Mouse (Mus musculus): ENCODE results near the gene Patl1. TPM values are rescaled to one million over a fixed set of nuclear protein-coding genes. Genes with fewer than 3 reads are reported as not detected.
"Not testable (repeated sequence)": the region's sequence is repeated elsewhere in the genome, so short reads cannot be mapped to it uniquely, and the experiment has no call there.

Gene Patl1
- polyA plus RNA-seq, 1 experiment from 2014 or later: 16.8 TPM

DNA sequence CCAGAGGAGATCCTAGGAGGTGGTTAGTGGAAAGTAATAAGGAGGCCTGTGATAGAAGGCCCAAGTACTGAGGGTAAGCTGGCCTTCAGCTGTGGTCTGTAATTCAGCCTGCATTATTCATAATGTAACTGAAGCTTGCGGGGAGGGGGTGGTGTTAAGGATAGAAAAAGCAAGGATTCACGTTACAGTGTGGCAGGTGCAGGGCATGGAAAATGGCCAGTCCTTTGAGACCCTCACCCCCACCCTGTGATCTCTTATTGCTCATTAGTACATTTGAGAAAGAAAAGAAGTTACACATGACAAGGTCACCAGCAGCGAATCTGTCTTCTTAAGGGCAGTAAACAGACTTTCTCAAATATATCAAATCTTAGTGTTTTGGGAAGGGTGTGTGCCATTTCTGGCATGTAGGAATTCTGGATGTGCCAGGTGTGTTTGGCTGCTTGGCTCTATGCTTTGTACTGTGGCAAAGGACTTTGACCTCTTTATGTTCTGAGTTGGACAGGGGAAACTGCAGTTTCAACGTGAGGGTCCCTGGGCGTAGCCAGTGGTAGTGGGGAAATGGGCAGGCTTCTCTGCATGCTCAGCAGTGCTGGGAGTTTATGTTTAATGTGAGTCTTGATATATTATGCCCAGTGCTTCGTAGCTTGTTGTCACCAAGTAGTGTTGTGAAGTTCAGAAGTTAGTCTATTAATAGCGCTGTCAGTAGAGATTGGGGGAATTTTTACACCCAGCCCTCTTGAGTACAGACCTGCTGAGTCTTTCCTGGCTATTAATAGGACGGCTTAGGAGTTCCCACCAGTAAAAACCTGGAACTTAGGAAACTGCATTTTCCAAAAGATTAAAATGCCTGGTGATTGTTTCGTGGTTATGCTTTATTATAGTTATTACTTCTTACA lies 57.2 kb downstream of the Patl1 start:
- Histone ChIP-seq H3K27me3 (no peaks in the 10 kb centered on the region), H3K36me3 (peaks cover 41% of the 10 kb centered on the region), H3K9ac (no peak overlapping the region), H3K4me1 (replicated peaks) (peaks cover 23% of the 10 kb centered on the region), H3K4me3 (no peak overlapping the region), H3K9me3 (no peaks in the 10 kb centered on the region), H3K27ac (replicated peaks) (no peak overlapping the region), H3K4me2 (no peak overlapping the region)
- no peak for ATAC-seq (ENCODE audit: low FRiP score, low read depth)
- WGBS: 77% methylated on average over 9 of the region's 9 CpGs

- no peaks in the 10 kb centered on the region for H3K9me3 ChIP-seq
- WGBS: 93% methylated on average over 13 of the region's 13 CpGs
- no peak overlapping the region for H3K27ac ChIP-seq (replicated peaks)
- peaks cover 4% of the 10 kb centered on the region; the same call in 1 of the 2 replicates for H3K4me1 ChIP-seq (replicated peaks)
- peaks cover 71% of the 10 kb centered on the region for H3K36me3 ChIP-seq
- H3K4me3 ChIP-seq: no peak overlapping the region
- no peak overlapping the region for H3K9ac ChIP-seq
- H3K4me2 ChIP-seq: no peak overlapping the region
- H3K27me3 ChIP-seq: no peaks in the 10 kb centered on the region
- ATAC-seq (ENCODE audit: low FRiP score, low read depth): no peak
These were observed 61.5 kb downstream of the Patl1 start for GRCm38 (mm10) chr19:11973511-11974222.

GRCm38 (mm10) chr19:11974223-11974540 lies 62.0 kb downstream of the Patl1 start:
- Histone ChIP-seq H3K4me3 (no peak overlapping the region), H3K27ac (replicated peaks) (no peak overlapping the region), H3K9me3 (no peaks in the 10 kb centered on the region), H3K4me1 (replicated peaks) (0 out of 2 replicates have a peak, but pooled peaks cover under 1% of the 10 kb centered on the region), H3K9ac (no peak overlapping the region), H3K27me3 (no peaks in the 10 kb centered on the region), H3K4me2 (no peak overlapping the region), H3K36me3 (peaks cover 75% of the 10 kb centered on the region)
- WGBS: 90% methylated on average over 2 of the region's 2 CpGs
- ATAC-seq (ENCODE audit: low FRiP score, low read depth): no peak

DNA sequence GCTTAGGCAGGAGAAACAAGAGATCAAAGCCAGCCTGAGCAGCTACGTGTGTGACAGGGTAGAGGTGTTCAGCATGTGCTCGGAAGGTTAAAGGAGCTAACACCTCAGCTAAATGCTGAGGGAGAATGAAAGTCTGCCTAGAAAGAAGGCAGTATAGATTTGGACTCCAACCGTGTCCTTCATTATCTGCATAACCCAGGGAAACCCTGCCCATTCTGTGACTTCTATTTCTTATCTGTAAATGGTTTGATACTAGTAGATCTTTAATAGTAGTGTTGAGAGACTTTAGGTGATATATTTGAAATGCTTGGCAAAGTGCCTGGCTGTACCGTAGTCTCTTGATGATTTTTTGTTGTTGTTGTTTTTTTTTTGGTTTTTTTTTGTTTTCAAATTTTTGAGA lies 63.5 kb downstream of the Patl1 start:
- Histone ChIP-seq H3K9me3 (no peaks in the 10 kb centered on the region), H3K36me3 (peaks cover 87% of the 10 kb centered on the region), H3K27me3 (no peaks in the 10 kb centered on the region), H3K27ac (replicated peaks) (no peak overlapping the region), H3K4me3 (no peak overlapping the region), H3K4me1 (replicated peaks) (no peaks in the 10 kb centered on the region), H3K4me2 (no peak overlapping the region), H3K9ac (no peak overlapping the region)
- no peak for ATAC-seq (ENCODE audit: low FRiP score, low read depth)
- 93% methylated on average over 4 of the region's 4 CpGs for WGBS

GRCm38 (mm10) chr19:11977363-11977762 lies 65.2 kb downstream of the Patl1 start:
- H3K36me3 ChIP-seq: peaks cover 82% of the 10 kb centered on the region

GRCm38 (mm10) chr19:11980471-11980870 lies 68.3 kb downstream of the Patl1 start:
- Histone ChIP-seq H3K9me3 (no peaks in the 10 kb centered on the region), H3K9ac (no peak overlapping the region), H3K27ac (replicated peaks) (no peak overlapping the region), H3K4me2 (no peak overlapping the region), H3K27me3 (no peaks in the 10 kb centered on the region), H3K4me3 (no peak overlapping the region), H3K36me3 (peaks cover 80% of the 10 kb centered on the region), H3K4me1 (replicated peaks) (no peaks in the 10 kb centered on the region)
- 96% methylated on average over 4 of the region's 4 CpGs for WGBS
- ATAC-seq (ENCODE audit: low FRiP score, low read depth): no peak

More at GRCm38 (mm10) chr19:11977363-11977762, 65.2 kb downstream of the Patl1 start:
- H3K4me1 ChIP-seq (replicated peaks): no peaks in the 10 kb centered on the region
- no peak overlapping the region for H3K27ac ChIP-seq (replicated peaks)
- no peak overlapping the region for H3K9ac ChIP-seq
- H3K27me3 ChIP-seq: no peaks in the 10 kb centered on the region
- H3K9me3 ChIP-seq: no peaks in the 10 kb centered on the region
- H3K4me3 ChIP-seq: no peak overlapping the region
- 89% methylated on average over 5 of the region's 5 CpGs for WGBS
- ATAC-seq (ENCODE audit: low FRiP score, low read depth): no peak
- H3K4me2 ChIP-seq: no peak overlapping the region

- H3K27ac ChIP-seq (replicated peaks); H3K4me3 ChIP-seq; H3K9me3 ChIP-seq; H3K4me1 ChIP-seq (replicated peaks); H3K4me2 ChIP-seq; H3K9ac ChIP-seq; H3K27me3 ChIP-seq; ATAC-seq (ENCODE audit: low FRiP score, low read depth): not testable (repeated sequence)
- peaks cover 85% of the 10 kb centered on the region for H3K36me3 ChIP-seq
- 82% methylated on average over 5 of the region's 5 CpGs for WGBS
These were observed 72.4 kb downstream of the Patl1 start for GRCm38 (mm10) chr19:11984614-11985013.

- Histone ChIP-seq H3K4me2 (no peak overlapping the region), H3K27me3 (no peaks in the 10 kb centered on the region), H3K4me1 (replicated peaks) (no peaks in the 10 kb centered on the region), H3K9me3 (no peaks in the 10 kb centered on the region), H3K27ac (replicated peaks) (no peak overlapping the region), H3K4me3 (no peak overlapping the region), H3K9ac (no peak overlapping the region), H3K36me3 (peaks cover 86% of the 10 kb centered on the region)
- WGBS: 96% methylated on average over 3 of the region's 3 CpGs
- ATAC-seq (ENCODE audit: low FRiP score, low read depth): no peak
These were observed 75.6 kb downstream of the Patl1 start for GRCm38 (mm10) chr19:11987841-11988240.

DNA sequence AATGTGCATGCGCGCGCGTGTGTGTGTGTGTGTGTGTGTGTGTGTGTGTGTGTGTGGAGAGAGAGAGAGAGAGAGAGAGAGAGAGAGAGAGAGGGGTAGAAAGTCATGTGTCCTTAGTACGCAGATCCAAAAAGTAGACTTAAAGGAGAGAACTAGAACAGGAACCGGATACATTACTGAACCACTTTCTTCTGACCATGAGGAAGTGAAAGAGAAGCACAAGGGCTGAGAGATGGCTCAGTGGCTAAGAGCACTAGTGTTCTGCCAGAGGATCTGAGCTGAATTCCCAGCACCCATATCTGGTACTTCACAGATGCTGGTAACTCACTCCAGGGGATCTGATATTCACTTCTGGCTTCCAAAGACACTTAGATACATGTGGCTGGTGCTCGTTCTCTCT lies 77.1 kb downstream of the Patl1 start:
- Histone ChIP-seq H3K4me2 (no peak overlapping the region), H3K36me3 (peaks cover 83% of the 10 kb centered on the region), H3K27me3 (no peaks in the 10 kb centered on the region), H3K4me1 (replicated peaks) (no peaks in the 10 kb centered on the region), H3K4me3 (no peak overlapping the region), H3K27ac (replicated peaks) (no peak overlapping the region), H3K9ac (no peak overlapping the region), H3K9me3 (no peaks in the 10 kb centered on the region)
- 96% methylated on average over 7 of the region's 7 CpGs for WGBS
- ATAC-seq (ENCODE audit: low FRiP score, low read depth): no peak

DNA sequence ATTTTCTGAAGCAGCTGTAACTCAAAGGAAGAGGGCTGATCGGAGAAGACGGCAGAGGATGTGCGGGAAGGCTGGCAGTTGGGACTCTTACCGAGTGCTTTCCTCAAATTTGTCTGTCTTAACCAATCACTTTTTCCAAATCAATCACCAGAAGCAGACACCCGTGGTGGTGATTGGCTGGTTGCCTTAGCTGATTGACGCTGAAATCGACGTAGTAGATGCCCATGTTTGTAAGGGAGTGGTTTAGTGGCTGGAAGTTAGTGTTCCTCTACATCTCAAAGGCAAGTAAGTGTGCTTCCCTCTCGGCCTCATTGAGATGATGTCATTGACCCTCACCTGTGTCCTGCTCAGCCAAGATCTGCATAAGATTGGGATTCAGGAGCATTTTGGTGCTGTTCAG lies 79.8 kb downstream of the Patl1 start:
- Histone ChIP-seq H3K4me1 (replicated peaks) (no peaks in the 10 kb centered on the region), H3K9ac (no peak overlapping the region), H3K9me3 (no peaks in the 10 kb centered on the region), H3K27me3 (no peaks in the 10 kb centered on the region), H3K4me3 (no peak overlapping the region), H3K4me2 (no peak overlapping the region), H3K36me3 (peaks cover 75% of the 10 kb centered on the region), H3K27ac (replicated peaks) (no peak overlapping the region)
- WGBS: 93% methylated on average over 9 of the region's 9 CpGs
- ATAC-seq (ENCODE audit: low FRiP score, low read depth): no peak

DNA sequence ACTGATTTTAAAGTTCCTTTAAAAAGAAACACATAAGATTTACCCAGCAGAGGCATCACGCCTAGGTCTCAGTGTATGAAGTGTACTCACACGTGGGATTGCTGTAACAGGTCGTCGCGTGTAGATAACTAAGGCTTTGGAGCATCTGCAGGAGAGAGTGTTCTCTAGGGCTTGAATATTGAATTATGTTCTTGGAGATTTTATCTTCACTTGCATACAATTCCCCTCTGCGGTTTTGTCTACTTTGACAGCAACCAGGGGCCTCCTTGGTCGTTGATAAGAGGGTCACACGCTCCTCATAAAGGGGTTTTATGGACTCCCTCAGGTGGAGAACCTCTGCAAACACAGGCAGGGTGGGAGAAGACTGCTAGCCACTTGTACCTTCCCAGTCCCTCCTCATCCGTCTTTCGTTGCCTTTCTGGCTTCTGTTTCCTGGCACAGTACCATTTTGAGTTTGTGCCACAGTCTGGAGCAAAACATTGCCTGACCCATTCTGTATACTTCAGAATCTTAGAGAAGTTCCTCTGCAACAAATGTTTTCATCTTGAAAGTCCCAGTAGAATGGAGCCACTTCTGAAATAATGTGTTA lies 80.3 kb downstream of the Patl1 start:
- no peak for ATAC-seq (ENCODE audit: low FRiP score, low read depth)
- no peak overlapping the region for H3K27ac ChIP-seq (replicated peaks)
- 91% methylated on average over 10 of the region's 10 CpGs for WGBS
- no peak overlapping the region for H3K9ac ChIP-seq
- no peaks in the 10 kb centered on the region for H3K9me3 ChIP-seq
- H3K27me3 ChIP-seq: no peaks in the 10 kb centered on the region
- H3K4me2 ChIP-seq: no peak overlapping the region
- no peak overlapping the region for H3K4me3 ChIP-seq
- peaks cover 71% of the 10 kb centered on the region for H3K36me3 ChIP-seq
- no peaks in the 10 kb centered on the region for H3K4me1 ChIP-seq (replicated peaks)

All from hindbrain, embryonic 15.5 days (tissue).